Mouse (Mus musculus) C2C12 (cell line): ENCODE results near the gene Bpnt1. TPM values are rescaled to one million over a fixed set of nuclear protein-coding genes. Genes with fewer than 3 reads are reported as not detected.

Experiments used
- H3K27me3 ChIP-seq: one replicate; pipeline ENCODE4 v1.6.1; 2011; ENCODE audit not compliant: control insufficient read depth, insufficient read depth, insufficient read length
- H3K36me3 ChIP-seq: one replicate; pipeline ENCODE4 v1.6.1; 2011; ENCODE audit not compliant: control insufficient read depth, insufficient read depth
- H3K4me3 ChIP-seq: one replicate; pipeline ENCODE4 v1.5.1; 2011; ENCODE audit warnings: mild to moderate bottlenecking, control low read depth; ENCODE audit not compliant: poor library complexity, insufficient read depth, severe bottlenecking
- H3K79me2 ChIP-seq: one replicate; pipeline ENCODE4 v1.6.1; 2011; ENCODE audit not compliant: control insufficient read depth, insufficient read depth
- H3K79me3 ChIP-seq: one replicate; pipeline ENCODE4 v1.6.1; 2011; ENCODE audit warnings: low read depth, control low read depth
- H3ac ChIP-seq: one replicate; pipeline ENCODE3; 2011; ENCODE audit warnings: low read depth; ENCODE audit not compliant: control insufficient read depth, insufficient read length
- CEBPB ChIP-seq: IDR thresholded peaks from one replicate; pipeline ENCODE4 v1.6.1; 2011; ENCODE audit warnings: low read depth, mild to moderate bottlenecking, control low read depth, moderate library complexity
- CTCF ChIP-seq: IDR thresholded peaks from one replicate; pipeline ENCODE4 v1.5.1; 2011; ENCODE audit not compliant: control insufficient read depth, insufficient read depth, insufficient read length
- FOSL1 ChIP-seq: IDR thresholded peaks from one replicate; pipeline ENCODE4 v1.8.0; 2011; ENCODE audit warnings: mild to moderate bottlenecking, low read length; ENCODE audit not compliant: poor library complexity, insufficient read depth, severe bottlenecking
- MAX ChIP-seq: IDR thresholded peaks from one replicate; pipeline ENCODE4 v1.6.1; 2011; ENCODE audit warnings: mild to moderate bottlenecking, control low read depth
- MYOD1 ChIP-seq: IDR thresholded peaks from one replicate; pipeline ENCODE4 v1.6.1; 2011; ENCODE audit warnings: low read depth; ENCODE audit not compliant: control insufficient read depth, insufficient read length
- MYOG ChIP-seq: IDR thresholded peaks from one replicate; pipeline ENCODE4 v1.6.1; 2011; ENCODE audit not compliant: control insufficient read depth, insufficient read length; ENCODE audit errors: extremely low read depth
- USF1 ChIP-seq: IDR thresholded peaks from one replicate; pipeline ENCODE4 v1.6.1; 2011; ENCODE audit warnings: low read depth, mild to moderate bottlenecking, control low read depth, moderate library complexity
- polyA plus RNA-seq: library from polyadenylated mRNA; unstranded; fragments of >200 nt; fragmentation: generic; extraction: Trizol; gene quantifications from one replicate; pipeline ENCODE4 v1.2.1, GENCODE M21; 2012; ENCODE audit warnings: missing spikeins

Gene Bpnt1
- polyA plus RNA-seq, 1 experiment = 37.2 TPM

DNA sequence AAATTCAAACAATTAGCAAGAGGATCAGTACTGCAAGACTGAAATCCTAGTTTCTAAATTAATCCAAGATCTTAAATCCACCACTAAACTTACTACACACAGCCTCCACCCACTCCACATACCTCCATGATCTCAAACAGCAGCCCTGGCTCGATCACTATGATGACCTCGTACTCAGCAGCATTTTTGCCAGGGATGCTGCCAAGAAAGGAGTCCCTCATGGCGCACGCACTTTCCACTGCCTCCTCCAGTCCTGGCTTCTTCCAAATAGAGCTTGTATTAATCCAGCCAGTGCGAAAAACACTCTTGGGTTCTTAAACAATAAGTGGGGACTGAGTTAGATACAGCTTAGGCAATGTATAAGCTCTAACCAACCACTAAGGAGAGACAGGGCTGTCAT is 42.7 kb upstream of the Bpnt1 start:
- H3K27me3 ChIP-seq = no peaks in the 10 kb centered on the region
- no peak overlapping the region for H3ac ChIP-seq
- H3K4me3 ChIP-seq = no peak overlapping the region
- TF ChIP-seq CTCF (no peak), FOSL1 (no peak), MAX (no peak), MYOD1 (no peak), CEBPB (no peak)
- no peaks in the 10 kb centered on the region for H3K79me3 ChIP-seq
- peaks cover 53% of the 10 kb centered on the region for H3K36me3 ChIP-seq
- no peaks in the 10 kb centered on the region for H3K79me2 ChIP-seq

GRCm38 (mm10) chr1:185291336-185291735 is 40.6 kb upstream of the Bpnt1 start:
- Histone ChIP-seq H3K79me2 (no peaks in the 10 kb centered on the region), H3K27me3 (no peaks in the 10 kb centered on the region), H3ac (no peak overlapping the region), H3K36me3 (peaks cover 46% of the 10 kb centered on the region), H3K79me3 (no peaks in the 10 kb centered on the region), H3K4me3 (no peak overlapping the region)
- TF ChIP-seq MYOG (no peak), USF1 (no peak), CTCF (no peak), MAX (no peak), FOSL1 (no peak), CEBPB (no peak), MYOD1 (no peak)

GRCm38 (mm10) chr1:185292646-185293360 is 39.1 kb upstream of the Bpnt1 start:
- Histone ChIP-seq H3K79me2 (no peaks in the 10 kb centered on the region), H3K79me3 (no peaks in the 10 kb centered on the region), H3K4me3 (no peak overlapping the region), H3ac (no peak overlapping the region), H3K36me3 (peaks cover 37% of the 10 kb centered on the region), H3K27me3 (no peaks in the 10 kb centered on the region)
- TF ChIP-seq USF1 = no peak
- no peak for TF ChIP-seq CEBPB
- TF ChIP-seq MYOD1 = no peak
- no peak for TF ChIP-seq MAX
- no peak for TF ChIP-seq MYOG
- no peak for TF ChIP-seq FOSL1
- no peak for TF ChIP-seq CTCF

DNA sequence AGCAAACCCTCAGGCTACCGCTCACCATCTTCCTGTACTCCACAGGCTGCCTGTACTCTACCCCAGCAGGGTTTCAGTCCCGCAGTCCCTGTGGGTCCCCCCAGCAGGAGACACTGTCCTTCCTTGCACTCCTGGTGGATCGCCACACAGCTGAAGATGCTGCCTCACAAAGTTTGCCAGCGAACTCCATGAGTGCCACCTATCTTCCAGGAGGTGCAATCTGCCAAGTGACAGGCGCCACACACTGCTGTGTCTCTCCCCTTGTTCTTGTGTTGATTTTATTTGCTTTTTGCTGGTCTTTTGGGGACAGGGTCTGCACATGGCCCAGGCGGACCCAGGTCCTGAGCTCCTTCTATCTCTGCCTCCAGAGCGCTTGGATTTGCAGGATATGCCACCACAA is 35.1 kb upstream of the Bpnt1 start:
- TF ChIP-seq USF1 (no peak), MAX (no peak), CEBPB (no peak)
- Histone ChIP-seq H3ac (no peak overlapping the region), H3K27me3 (no peaks in the 10 kb centered on the region), H3K79me3 (no peaks in the 10 kb centered on the region), H3K36me3 (peaks cover 34% of the 10 kb centered on the region), H3K79me2 (no peaks in the 10 kb centered on the region), H3K4me3 (no peak overlapping the region)

- TF ChIP-seq CEBPB = no peak
- TF ChIP-seq USF1 = no peak
- TF ChIP-seq MYOD1 = no peak
- Histone ChIP-seq H3K36me3 (peaks cover 27% of the 10 kb centered on the region), H3K79me3 (peaks cover 1% of the 10 kb centered on the region), H3K27me3 (no peaks in the 10 kb centered on the region), H3K4me3 (no peak overlapping the region), H3ac (no peak overlapping the region), H3K79me2 (no peaks in the 10 kb centered on the region)
Measured at GRCm38 (mm10) chr1:185298496-185298895, 33.5 kb upstream of the Bpnt1 start.

GRCm38 (mm10) chr1:185302816-185303215 is 29.1 kb upstream of the Bpnt1 start:
- peaks cover 17% of the 10 kb centered on the region for H3K36me3 ChIP-seq
- H3ac ChIP-seq = no peak overlapping the region

More at GRCm38 (mm10) chr1:185302816-185303215, 29.1 kb upstream of the Bpnt1 start:
- Histone ChIP-seq H3K4me3 (no peak overlapping the region), H3K79me3 (peaks cover 1% of the 10 kb centered on the region), H3K79me2 (no peaks in the 10 kb centered on the region), H3K27me3 (no peaks in the 10 kb centered on the region)
- TF ChIP-seq MAX (no peak), FOSL1 (no peak), CEBPB (no peak), MYOD1 (no peak), USF1 (no peak), MYOG (no peak), CTCF (no peak)
